Mouse (Mus musculus) G1E (cell line): ENCODE measurements around the gene Slc19a1. TPM values are rescaled to one million over a fixed set of nuclear protein-coding genes. Genes with fewer than 3 reads are reported as not detected.
A peak's percentile ranks its signal among the peaks of the same experiment; 100 is the strongest.

Source experiments
- ATAC-seq: 2 replicates; pipeline ENCODE4 v1.8.0; 2016; ENCODE audit warnings: mild to moderate bottlenecking; ENCODE audit not compliant: insufficient number of reproducible peaks, poor library complexity, low FRiP score, severe bottlenecking; ENCODE audit errors: extremely low read depth
- DNase-seq: peaks from one replicate; pipeline ENCODE4 v3.0.0; 2012; ENCODE audit warnings: low spot score
- H3K27me3 ChIP-seq: 2 replicates; pipeline ENCODE4 v1.6.1; 2012; ENCODE audit warnings: mild to moderate bottlenecking, low read length, inconsistent platforms; ENCODE audit not compliant: insufficient read depth
- H3K36me3 ChIP-seq: replicated peaks from 2 replicates; pipeline ENCODE3; 2012; ENCODE audit warnings: mild to moderate bottlenecking, inconsistent platforms
- H3K4me1 ChIP-seq: 2 replicates; pipeline ENCODE4 v1.6.1; 2012; ENCODE audit warnings: low read depth, low read length, inconsistent platforms, mixed read lengths; ENCODE audit not compliant: insufficient read depth
- H3K4me3 ChIP-seq: 2 replicates; pipeline ENCODE4 v1.5.1; 2012; ENCODE audit warnings: low read depth, mild to moderate bottlenecking, inconsistent platforms, low read length, moderate library complexity, mixed read lengths
- H3K9me3 ChIP-seq: replicated peaks from 2 replicates; pipeline ENCODE4 v1.6.1; 2012; ENCODE audit warnings: inconsistent platforms
- CTCF ChIP-seq: IDR thresholded peaks from 2 replicates; pipeline ENCODE4 v1.5.1; 2012; ENCODE audit warnings: low read depth, low read length, inconsistent platforms, mixed read lengths
- GATA1 ChIP-seq: IDR thresholded peaks from 2 replicates; pipeline ENCODE4 v1.6.1; 2012; ENCODE audit warnings: borderline replicate concordance, low read length, inconsistent platforms, mixed read lengths
- GATA2 ChIP-seq: IDR thresholded peaks from 2 replicates; pipeline ENCODE4 v1.6.1; 2012; ENCODE audit warnings: low read depth, low read length, inconsistent platforms, borderline replicate concordance
- POLR2AphosphoS5 ChIP-seq: IDR thresholded peaks from 2 replicates; pipeline ENCODE4 v1.6.1; 2012; ENCODE audit warnings: low read depth, low read length, inconsistent platforms; ENCODE audit not compliant: insufficient replicate concordance
- TAL1 ChIP-seq: conservative IDR thresholded peaks from 2 replicates; pipeline ENCODE4 v1.6.1; 2012; ENCODE audit warnings: low read depth, low read length, inconsistent platforms, mixed read lengths
- polyA plus RNA-seq: library from polyadenylated mRNA; stranded (reverse); fragments of >175 nt; gene quantifications from 2 replicates; pipeline ENCODE4 v1.2.3, GENCODE M21; 2012
- total RNA-seq, 2 experiments: library from RNA; stranded (forward) in 1 of 2; stranded (reverse) in 1 of 2; fragments of 200-1000 nt in 1 of 2; fragments of >200 nt in 1 of 2; fragmentation: Nextera tagmentation in 1 of 2; gene quantifications; 2 replicates each; pipeline ENCODE4 v1.2.3; 2014 to 2017

The Slc19a1 gene
- total and polyA plus RNA-seq, 3 experiments: 9.8 to 39.0 (median 10.5) TPM

DNA sequence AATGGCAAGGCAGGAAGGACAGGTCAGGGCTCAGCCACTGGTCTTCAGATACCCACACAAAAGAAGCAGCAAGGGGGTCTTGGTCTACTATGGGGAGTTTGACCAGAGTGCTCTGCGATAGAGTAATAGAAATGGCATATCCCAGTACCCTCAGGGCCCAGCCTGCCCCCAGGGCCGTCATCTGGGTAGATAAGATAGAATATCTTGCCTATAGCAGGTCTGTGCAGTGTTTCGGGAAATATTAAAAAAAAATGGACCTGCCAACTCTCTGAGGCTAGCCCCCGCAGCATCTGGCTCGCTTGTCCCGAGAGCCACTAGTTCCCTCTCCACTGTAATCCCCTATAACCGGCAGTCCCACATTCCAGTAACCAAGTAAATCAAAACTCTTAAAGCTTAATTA is 36.4 kb downstream of the Slc19a1 start:
- Histone ChIP-seq H3K36me3 (peaks cover 70% of the 10 kb centered on the region), H3K9me3 (no peaks in the 10 kb centered on the region), H3K4me1 (peaks cover 14% of the 10 kb centered on the region), H3K4me3 (no peak overlapping the region), H3K27me3 (no peaks in the 10 kb centered on the region)
- ATAC-seq: no peak
- DNase-seq: no peak
- no peak for TF ChIP-seq POLR2AphosphoS5
- no peak for TF ChIP-seq GATA1
- no peak for TF ChIP-seq TAL1
- no peak for TF ChIP-seq CTCF
- TF ChIP-seq GATA2: no peak

DNA sequence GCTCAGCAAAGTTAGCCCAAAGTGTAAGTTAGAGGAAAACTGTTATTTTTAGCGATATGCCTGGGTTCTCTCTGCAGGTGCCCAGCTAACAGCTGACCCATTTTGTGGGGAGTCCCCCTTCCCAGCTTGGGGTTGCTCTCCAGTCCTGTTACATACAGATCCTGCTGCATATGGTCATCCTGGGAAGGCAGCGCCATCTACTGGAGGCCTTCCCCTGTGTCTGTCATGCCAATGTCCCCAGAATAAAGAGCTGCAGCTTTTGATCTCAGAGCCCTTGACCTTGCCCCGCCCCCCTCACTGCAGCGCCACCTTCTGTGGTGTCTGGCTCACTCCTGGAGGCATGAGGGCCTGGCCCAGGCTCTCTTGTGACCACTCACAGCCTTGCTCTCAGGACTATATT is 38.0 kb downstream of the Slc19a1 start:
- H3K36me3 ChIP-seq: peaks cover 76% of the 10 kb centered on the region
- peak; percentile 43 for DNase-seq
- TF ChIP-seq GATA1: no peak
- TF ChIP-seq POLR2AphosphoS5: no peak
- TF ChIP-seq CTCF: no peak
- no peak for TF ChIP-seq TAL1
- TF ChIP-seq GATA2: no peak
- no peak overlapping the region for H3K4me3 ChIP-seq
- H3K27me3 ChIP-seq: no peaks in the 10 kb centered on the region
- H3K9me3 ChIP-seq: no peaks in the 10 kb centered on the region
- ATAC-seq: no peak
- H3K4me1 ChIP-seq: peaks cover 6% of the 10 kb centered on the region; the same call in 1 of the 2 replicates

DNA sequence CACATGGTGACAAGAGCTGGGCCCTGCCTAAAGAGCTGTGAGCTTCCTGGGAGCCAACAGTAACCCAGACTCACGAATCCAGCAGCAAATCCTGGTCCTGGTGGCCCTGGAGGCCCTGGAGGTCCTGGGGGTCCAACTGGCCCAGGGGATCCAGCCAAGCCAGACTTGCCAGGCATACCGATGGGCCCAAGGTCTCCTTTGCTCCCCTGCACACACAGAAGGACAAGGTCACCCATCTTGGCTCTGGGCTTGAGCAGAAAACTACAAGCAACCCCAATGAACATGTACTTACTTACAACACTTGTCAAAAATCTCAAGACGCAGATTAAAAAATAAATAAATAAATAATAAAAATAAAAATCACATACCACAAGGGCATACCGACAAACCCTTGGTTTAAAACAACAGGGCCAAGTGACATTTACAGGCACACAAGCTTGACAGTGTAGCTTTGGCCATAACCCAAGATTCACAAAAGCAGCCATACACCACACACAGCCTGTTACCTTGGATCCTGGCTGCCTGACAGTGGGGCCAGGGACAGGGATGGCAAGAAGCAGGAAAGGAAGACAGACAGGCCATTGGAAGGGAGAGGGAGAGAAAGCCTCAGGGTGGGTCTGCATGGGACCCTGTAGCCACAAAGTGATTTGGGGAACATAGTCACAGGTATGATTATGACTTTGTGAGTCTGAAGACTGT is 42.4 kb downstream of the Slc19a1 start:
- no peak for DNase-seq
- no peak for ATAC-seq
- no peak overlapping the region for H3K4me3 ChIP-seq
- TF ChIP-seq GATA1 (no peak), TAL1 (no peak), CTCF (no peak), POLR2AphosphoS5 (no peak), GATA2 (no peak)
- no peaks in the 10 kb centered on the region for H3K9me3 ChIP-seq
- H3K27me3 ChIP-seq: no peaks in the 10 kb centered on the region
- 0 out of 2 replicates have a peak, but pooled peaks cover under 1% of the 10 kb centered on the region for H3K4me1 ChIP-seq
- H3K36me3 ChIP-seq: peaks cover 82% of the 10 kb centered on the region

DNA sequence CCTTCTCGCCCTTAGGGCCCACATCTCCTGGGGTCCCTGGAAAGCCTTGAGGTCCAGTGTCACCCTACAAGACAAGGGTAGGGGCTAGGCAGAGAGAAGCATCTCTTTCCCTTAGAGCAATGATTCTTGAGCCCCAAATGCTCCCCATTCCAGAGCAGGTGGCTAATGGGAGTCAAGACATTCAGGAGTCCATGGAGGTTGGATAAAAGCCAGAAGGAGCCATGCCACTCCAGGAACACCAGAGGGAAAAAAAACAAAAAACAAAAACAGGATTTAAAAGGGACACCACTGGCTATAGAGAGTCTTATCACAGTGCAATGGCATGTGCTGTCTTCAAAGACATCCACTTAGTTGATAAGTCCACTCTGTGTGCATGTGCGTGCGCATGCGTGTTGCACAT is 46.4 kb downstream of the Slc19a1 start:
- Histone ChIP-seq H3K9me3 (no peaks in the 10 kb centered on the region), H3K4me3 (no peak overlapping the region), H3K36me3 (peaks cover 67% of the 10 kb centered on the region), H3K27me3 (no peaks in the 10 kb centered on the region), H3K4me1 (no peaks in the 10 kb centered on the region)
- DNase-seq: no peak
- ATAC-seq: no peak
- TF ChIP-seq CTCF (no peak), GATA1 (no peak), TAL1 (no peak), GATA2 (no peak), POLR2AphosphoS5 (no peak)

DNA sequence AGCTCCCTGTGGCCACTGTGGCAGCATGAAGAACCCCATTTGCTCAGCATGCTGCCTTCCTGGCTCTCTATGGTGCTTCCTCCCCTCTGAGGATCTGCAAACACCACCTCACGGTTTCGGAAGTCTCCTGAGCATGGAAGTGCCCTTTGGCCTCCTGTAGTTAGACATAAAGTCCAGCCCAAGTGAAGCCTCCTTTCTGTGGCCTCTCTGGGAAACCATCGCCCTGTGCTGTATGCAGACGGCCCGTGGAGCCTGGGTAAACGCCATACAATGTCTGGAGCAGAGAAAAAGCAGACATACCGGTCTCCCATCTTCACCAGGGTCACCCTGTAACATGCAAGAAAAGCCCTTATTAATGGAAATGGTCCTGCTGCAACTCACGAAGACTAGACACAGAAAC is 46.9 kb downstream of the Slc19a1 start:
- no peak overlapping the region for H3K4me3 ChIP-seq
- H3K36me3 ChIP-seq: peaks cover 64% of the 10 kb centered on the region
- H3K27me3 ChIP-seq: no peaks in the 10 kb centered on the region
- DNase-seq: no peak
- H3K4me1 ChIP-seq: no peaks in the 10 kb centered on the region
- TF ChIP-seq TAL1 (no peak), GATA2 (no peak), CTCF (no peak), POLR2AphosphoS5 (no peak), GATA1 (no peak)
- H3K9me3 ChIP-seq: no peaks in the 10 kb centered on the region
- no peak for ATAC-seq

DNA sequence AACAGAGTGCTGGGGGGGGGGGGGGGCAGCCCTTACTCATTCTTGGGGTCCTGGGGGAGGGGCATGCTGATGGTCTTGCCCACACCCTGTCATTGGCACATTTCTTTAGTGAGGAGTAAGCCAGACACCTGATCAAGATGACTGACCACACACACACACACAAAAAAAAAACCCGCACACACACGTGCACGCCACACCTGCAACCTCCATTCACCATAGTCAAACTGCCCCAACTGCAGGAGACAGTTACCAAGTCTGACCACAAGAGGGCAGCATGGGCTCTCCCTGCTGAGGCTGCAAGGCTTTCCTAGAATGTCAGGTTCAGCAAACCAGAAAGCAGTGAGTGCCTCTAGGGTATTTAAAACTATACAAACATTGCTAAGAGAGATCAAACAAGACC is 50.4 kb downstream of the Slc19a1 start:
- Histone ChIP-seq H3K27me3 (no peaks in the 10 kb centered on the region), H3K9me3 (no peaks in the 10 kb centered on the region), H3K4me1 (no peaks in the 10 kb centered on the region), H3K4me3 (no peak overlapping the region), H3K36me3 (peaks cover 70% of the 10 kb centered on the region)
- ATAC-seq (peak; percentile 28), DNase-seq (peak; percentile 68)
- TF ChIP-seq CTCF (peak; percentile 98), POLR2AphosphoS5 (no peak), GATA2 (no peak), TAL1 (no peak), GATA1 (no peak)

DNA sequence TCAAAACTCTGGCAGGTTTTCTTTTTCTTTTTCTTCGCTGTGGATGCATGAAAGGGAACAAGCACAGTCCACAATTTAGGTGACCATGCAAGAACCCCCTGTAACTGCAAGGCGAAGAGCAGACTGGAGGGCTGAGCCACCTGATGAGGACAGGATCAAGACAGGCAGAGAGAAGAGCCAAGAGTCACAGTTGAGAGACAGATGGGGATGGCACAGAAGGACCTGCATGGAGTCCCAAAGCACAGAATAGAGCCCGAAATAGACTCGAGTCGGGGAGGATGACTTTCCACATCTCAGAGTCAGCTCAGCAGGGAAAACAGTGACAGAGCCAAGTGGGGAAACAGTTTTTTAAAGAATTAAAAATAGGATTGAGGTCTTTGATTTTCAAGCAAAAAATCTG is 50.9 kb downstream of the Slc19a1 start:
- Histone ChIP-seq H3K27me3 (no peaks in the 10 kb centered on the region), H3K9me3 (no peaks in the 10 kb centered on the region), H3K4me3 (no peak overlapping the region), H3K36me3 (peaks cover 70% of the 10 kb centered on the region), H3K4me1 (no peaks in the 10 kb centered on the region)
- DNase-seq (no peak), ATAC-seq (no peak)
- TF ChIP-seq POLR2AphosphoS5 (no peak), GATA2 (no peak), TAL1 (no peak), GATA1 (no peak), CTCF (no peak)
